Mouse (Mus musculus) kidney, embryonic 16.5 days (tissue): ENCODE measurements around the gene Spaca3. TPM values are rescaled to one million over a fixed set of nuclear protein-coding genes. Genes with fewer than 3 reads are reported as not detected.

Source experiments
- ATAC-seq: fragments of 200-750 bp; cut with Nextera tagmentation; 2 replicates; pipeline ENCODE4 v1.8.0; 2017; ENCODE audit warnings: moderate TSS enrichment; ENCODE audit not compliant: low FRiP score, low TSS enrichment
- H3K27ac ChIP-seq: fragments of 300-500 bp; sonication (generic); 2 replicates; pipeline ENCODE4 v1.5.1; 2014; ENCODE audit warnings: low read length
- H3K27me3 ChIP-seq: fragments of 300-500 bp; sonication (generic); 2 replicates; pipeline ENCODE4 v1.6.1; 2014; ENCODE audit warnings: low read length, control low read depth, mixed read lengths; ENCODE audit not compliant: insufficient read depth
- H3K36me3 ChIP-seq: fragments of 300-500 bp; sonication (generic); 2 replicates; pipeline ENCODE4 v1.6.1; 2014; ENCODE audit warnings: low read length, control low read depth, mixed read lengths; ENCODE audit not compliant: insufficient read depth
- H3K4me1 ChIP-seq: fragments of 300-500 bp; sonication (generic); 2 replicates; pipeline ENCODE4 v1.6.1; 2014; ENCODE audit warnings: low read length, control low read depth, mixed read lengths; ENCODE audit not compliant: insufficient read depth
- H3K4me2 ChIP-seq: fragments of 300-500 bp; sonication (generic); replicated peaks from 2 replicates; pipeline ENCODE4 v1.6.1; 2014; ENCODE audit warnings: low read depth, low read length
- H3K4me3 ChIP-seq: fragments of 300-500 bp; sonication (generic); 2 replicates; pipeline ENCODE4 v1.5.1; 2014; ENCODE audit warnings: mild to moderate bottlenecking, low read length
- H3K9ac ChIP-seq: fragments of 300-500 bp; sonication (generic); replicated peaks from 2 replicates; pipeline ENCODE4 v1.6.1; 2014; ENCODE audit warnings: low read length
- H3K9me3 ChIP-seq: fragments of 300-500 bp; sonication (generic); 2 replicates; pipeline ENCODE4 v1.6.1; 2016; ENCODE audit warnings: low read length, control low read depth
- WGBS: fragments of 180-500 bp; shearing (Covaris S2); extraction: QIAGEN DNeasy Blood & Tissue Kit; methylation state at CpG from one replicate; pipeline ENCODE4 v1.1.7; 2014; 5-methylcytosine and 5-hydroxymethylcytosine counted together
- polyA plus RNA-seq: library from polyadenylated mRNA; unstranded; fragments of >200 nt; fragmentation: Nextera tagmentation; extraction: Ambion mirVana; gene quantifications from 2 replicates; pipeline ENCODE4 v1.2.1, GENCODE M21; 2015

Gene Spaca3
- polyA plus RNA-seq, 1 experiment from 2014 or later, result not detected

DNA sequence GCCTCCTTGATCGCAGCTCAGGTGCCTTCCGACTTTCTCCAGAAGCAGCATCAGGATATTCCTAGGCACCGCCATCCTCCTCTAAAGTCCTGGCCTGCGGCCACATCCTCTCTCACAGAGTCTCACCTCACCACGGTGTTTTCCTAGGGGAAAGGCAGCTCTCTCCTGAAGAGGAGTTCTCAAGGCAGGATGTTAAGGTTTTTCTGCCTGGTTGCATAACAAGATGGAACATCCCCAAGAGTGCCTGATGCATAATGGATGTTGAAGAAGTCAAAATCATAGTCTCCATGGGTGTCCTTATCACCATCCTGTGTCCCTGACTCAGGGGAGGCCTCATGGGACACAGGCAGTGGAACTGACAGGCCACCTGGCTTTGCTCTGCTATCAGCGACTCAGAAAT, 49.7 kb downstream of the Spaca3 start:
- no peaks in the 10 kb centered on the region for H3K27me3 ChIP-seq
- WGBS, result 86% methylated on average over 6 of the region's 6 CpGs
- ATAC-seq, result no peak

GRCm38 (mm10) chr11:80912721-80913120, 54.6 kb downstream of the Spaca3 start:
- H3K27me3 ChIP-seq, result no peaks in the 10 kb centered on the region
- H3K9ac ChIP-seq, result no peak overlapping the region
- H3K4me2 ChIP-seq, result no peak overlapping the region
- no peak overlapping the region for H3K4me3 ChIP-seq
- H3K4me1 ChIP-seq, result peaks cover 7% of the 10 kb centered on the region
- 75% methylated on average over 5 of the region's 5 CpGs for WGBS
- H3K27ac ChIP-seq, result no peak overlapping the region
- peaks cover 6% of the 10 kb centered on the region; the same call in 1 of the 2 replicates for H3K9me3 ChIP-seq
- ATAC-seq, result no peak
- H3K36me3 ChIP-seq, result no peaks in the 10 kb centered on the region

More for the DNA sequence above, 49.7 kb downstream of the Spaca3 start:
- Histone ChIP-seq H3K4me1 (peaks cover 16% of the 10 kb centered on the region), H3K4me3 (no peak overlapping the region), H3K27ac (no peak overlapping the region), H3K4me2 (no peak overlapping the region), H3K36me3 (no peaks in the 10 kb centered on the region), H3K9ac (no peak overlapping the region), H3K9me3 (no peaks in the 10 kb centered on the region)

GRCm38 (mm10) chr11:80913408-80914024, 55.4 kb downstream of the Spaca3 start:
- H3K4me2 ChIP-seq, result no peak overlapping the region
- no peak overlapping the region for H3K9ac ChIP-seq
- H3K27ac ChIP-seq, result no peak overlapping the region
- no peaks in the 10 kb centered on the region for H3K36me3 ChIP-seq
- H3K9me3 ChIP-seq, result peaks cover 6% of the 10 kb centered on the region; the same call in 1 of the 2 replicates
- 31% methylated on average over 4 of the region's 4 CpGs for WGBS
- no peak for ATAC-seq
- peaks cover 7% of the 10 kb centered on the region for H3K4me1 ChIP-seq
- H3K27me3 ChIP-seq, result no peaks in the 10 kb centered on the region
- H3K4me3 ChIP-seq, result no peak overlapping the region

Other genes starting within 250 kb of the Spaca3 start
- 15.8 and 19.1 TPM in 2 replicates for gene Myo1d, start 78.3 kb upstream of the Spaca3 start, polyA plus RNA-seq
- 113 and 119 TPM in 2 replicates for gene Tmem98, start 48.2 kb upstream of the Spaca3 start, polyA plus RNA-seq